Mouse (Mus musculus) megakaryocyte, adult 5-6 weeks (primary cell): ENCODE results near the gene Hadhb. TPM values are rescaled to one million over a fixed set of nuclear protein-coding genes. Genes with fewer than 3 reads are reported as not detected.
A peak's percentile ranks its signal among the peaks of the same experiment; 100 is the strongest.

Experiments
- ATAC-seq: 2 replicates; pipeline ENCODE4 v1.8.0; 2016; ENCODE audit warnings: mild to moderate bottlenecking, inconsistent platforms; ENCODE audit not compliant: poor library complexity, severe bottlenecking
- total RNA-seq, 2 experiments: library from RNA; stranded (forward) in 1 of 2; stranded (reverse) in 1 of 2; fragments of 153-499, 151-499 nt in 1 of 2; fragments of 221-1000, 200-1000 nt in 1 of 2; gene quantifications; 2 replicates each; pipeline versions ENCODE4 v1.2.3 to v1.2.4; 2015 to 2017

The Hadhb gene
- total RNA-seq, 2 experiments from 2014 or later = 44.1 to 56.8 TPM

GRCm38 (mm10) chr5:30127921-30128597 is 27.0 kb upstream of the Hadhb start:
- no peak for ATAC-seq

- no peak for ATAC-seq
Observed at GRCm38 (mm10) chr5:30128680-30129079, 26.4 kb upstream of the Hadhb start.

DNA sequence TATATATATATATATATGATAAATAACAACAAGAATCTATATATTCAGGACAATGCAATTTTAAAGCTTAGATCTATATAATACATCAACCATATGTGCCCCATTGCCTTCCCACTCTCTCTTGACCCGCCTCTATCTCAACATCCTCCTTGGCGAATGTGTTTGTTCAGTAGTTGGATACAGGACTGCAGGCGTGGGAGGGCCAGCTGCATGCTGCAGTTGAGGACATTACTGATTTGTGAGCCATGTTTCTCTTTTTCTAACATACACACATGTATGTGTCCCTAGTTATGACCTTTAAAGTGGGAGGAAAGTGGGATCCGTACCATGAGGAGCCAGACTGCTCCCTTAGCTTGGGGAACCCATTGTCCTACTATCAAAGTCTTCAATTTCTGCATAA is 23.8 kb upstream of the Hadhb start:
- ATAC-seq = no peak

GRCm38 (mm10) chr5:30132173-30132572 is 22.9 kb upstream of the Hadhb start:
- ATAC-seq = peak; percentile 91

- no peak for ATAC-seq
Observed at GRCm38 (mm10) chr5:30135711-30136231, 19.3 kb upstream of the Hadhb start.

DNA sequence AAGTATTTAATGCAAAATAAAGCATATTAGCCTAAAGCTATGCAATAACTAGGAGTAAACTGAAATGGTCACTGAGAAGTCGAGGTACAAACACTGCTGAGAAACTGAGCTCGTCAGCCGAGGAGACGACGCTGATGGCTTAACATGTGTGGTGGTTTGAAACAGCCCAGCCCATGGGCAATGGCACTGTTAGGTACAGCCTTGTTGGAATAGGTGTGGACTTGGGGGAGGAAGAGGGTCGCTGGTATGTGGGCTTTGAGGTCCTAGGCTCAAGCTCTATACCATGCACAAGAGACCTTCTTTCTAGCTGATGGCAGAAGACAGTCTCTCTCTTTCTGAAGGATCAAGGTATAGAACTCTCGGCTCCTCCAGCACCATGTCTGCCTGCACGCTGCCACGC is 17.8 kb upstream of the Hadhb start:
- no peak for ATAC-seq

GRCm38 (mm10) chr5:30138193-30138592 is 16.9 kb upstream of the Hadhb start:
- no peak for ATAC-seq

DNA sequence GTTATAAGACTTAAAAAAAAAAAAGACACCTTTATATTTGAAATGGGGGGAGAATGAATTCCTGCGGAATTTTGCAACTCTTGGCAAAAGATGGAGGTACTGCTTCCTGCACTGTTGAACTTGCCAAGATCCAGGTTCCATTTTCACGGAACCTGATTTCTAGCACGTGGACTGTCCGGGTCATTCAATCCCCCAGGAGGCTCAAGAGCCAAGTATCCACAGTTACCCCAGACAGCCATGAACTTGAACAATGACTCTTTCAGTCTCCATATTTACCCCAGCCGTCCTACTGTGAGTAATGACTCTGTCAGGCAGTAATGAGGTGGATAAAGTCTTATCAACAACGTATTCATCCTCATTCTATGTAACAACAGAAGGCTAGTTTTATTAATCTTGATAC is 8.5 kb upstream of the Hadhb start:
- ATAC-seq = no peak

DNA sequence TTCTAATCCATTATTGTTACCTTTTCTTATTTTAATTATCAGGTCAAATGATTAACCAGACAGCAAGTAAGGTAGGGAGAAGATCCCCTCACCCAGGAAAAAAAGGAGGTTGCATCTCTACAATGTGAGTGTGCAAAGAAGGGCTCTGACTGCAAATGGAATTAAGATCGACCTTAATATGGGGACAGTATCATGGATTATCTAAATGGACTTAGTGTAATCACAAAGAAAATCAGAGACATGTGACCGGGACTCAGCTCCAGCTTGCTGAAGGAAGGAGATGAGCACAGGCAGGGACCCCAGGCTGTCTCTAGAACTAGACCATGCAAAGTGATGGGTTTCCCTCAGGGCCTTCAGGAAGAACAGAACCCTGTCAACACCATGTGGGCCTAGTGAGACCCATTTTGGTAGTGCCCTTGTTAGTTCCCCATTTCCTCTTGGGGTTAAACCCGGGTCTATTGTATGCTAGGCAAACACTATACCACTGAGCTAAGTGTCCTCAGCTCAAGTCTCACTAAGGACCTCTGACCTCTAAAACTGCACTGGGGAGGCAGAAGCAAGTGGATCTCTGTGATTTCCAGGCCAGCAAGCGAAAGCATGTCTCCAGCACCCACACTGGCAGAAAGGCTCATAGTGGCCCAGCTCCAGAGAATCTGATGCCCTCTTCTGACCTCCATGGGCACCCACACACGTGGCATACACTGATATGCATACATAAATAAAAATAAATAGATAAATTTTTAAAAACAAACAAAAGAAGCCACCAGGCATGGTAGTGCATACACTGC is 6.7 kb upstream of the Hadhb start:
- ATAC-seq = 0 out of 2 replicates have a peak, but pooled peaks have one; percentile 30

- ATAC-seq = no peak
Observed at GRCm38 (mm10) chr5:30152007-30152406, 3.0 kb upstream of the Hadhb start.

DNA sequence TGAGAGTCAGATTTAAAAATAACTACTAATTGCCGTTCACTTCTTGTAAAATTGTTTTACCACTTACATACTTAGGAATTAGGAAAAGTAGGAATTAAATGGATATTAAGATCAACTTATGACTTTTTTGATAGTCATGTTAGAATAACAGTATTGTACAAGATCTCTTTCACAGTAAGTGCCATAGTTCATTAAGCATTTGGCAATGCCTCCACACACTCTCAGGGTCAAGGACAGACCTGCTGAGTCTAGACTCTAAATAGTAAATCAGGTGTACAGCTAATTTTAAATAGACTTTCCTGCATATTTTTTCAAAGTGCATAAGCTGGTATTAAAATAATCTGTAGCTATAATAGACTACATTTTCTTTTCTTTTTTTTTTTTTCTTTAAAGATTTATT is 2.6 kb upstream of the Hadhb start:
- ATAC-seq = no peak

DNA sequence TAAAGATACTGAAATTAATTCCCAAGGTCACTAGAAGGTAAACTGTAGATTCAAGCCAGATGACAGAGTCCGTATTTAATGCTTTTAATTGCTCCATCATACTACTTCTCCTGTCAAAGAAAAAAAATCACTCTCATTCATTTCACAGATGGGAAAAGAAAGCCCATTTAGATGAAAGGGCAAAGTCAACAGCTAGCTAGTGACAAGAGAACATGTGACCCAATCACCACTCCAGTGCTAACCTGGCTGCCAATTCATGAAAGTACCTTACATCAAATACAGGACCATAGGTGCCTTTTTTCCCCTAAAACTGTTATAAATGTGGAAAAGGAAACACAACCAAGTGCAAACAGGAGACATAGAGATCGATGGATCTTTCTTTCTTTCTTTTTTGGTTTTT is 1.8 kb upstream of the Hadhb start:
- no peak for ATAC-seq

DNA sequence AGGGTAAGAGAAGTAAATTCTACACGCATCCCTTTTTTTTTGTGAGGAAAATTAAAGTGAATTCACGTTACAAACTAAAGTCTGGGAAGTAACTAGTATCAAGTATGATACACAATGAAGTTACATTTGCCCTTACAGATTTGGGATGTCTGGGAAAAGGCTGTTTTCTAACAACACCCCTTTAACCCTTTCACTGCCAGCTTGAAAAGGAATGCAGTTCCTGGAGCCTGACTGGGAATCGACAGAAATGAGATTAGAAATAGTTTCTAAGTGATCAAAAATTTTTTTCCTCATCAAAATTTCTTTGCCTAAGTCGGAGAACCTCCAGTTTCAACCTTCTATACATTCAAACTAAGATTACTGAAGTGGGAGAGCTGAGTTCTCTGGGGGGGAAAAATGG is 1.0 kb upstream of the Hadhb start:
- no peak for ATAC-seq

DNA sequence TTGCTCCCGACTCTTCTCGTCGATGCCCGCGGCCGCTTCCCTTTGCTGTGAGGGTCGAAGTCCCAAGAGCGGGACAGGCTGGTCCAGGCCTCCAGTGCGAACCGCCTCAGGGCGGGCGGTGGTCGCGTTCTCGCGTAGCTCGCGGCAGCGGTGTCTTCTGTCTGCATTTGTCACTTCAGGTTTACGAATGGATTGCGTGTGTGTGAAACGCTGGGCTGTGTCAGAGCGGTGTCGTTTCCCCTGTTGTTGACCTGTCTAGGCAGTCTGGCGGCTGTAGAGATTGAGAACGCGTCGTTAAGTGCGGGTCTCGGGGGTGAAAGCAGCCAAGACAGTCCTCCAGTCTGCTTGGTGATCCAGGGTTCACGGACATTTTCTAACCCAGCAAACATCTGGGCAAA is 346 bp downstream of the Hadhb start:
- 0 out of 2 replicates have a peak, but pooled peaks have one; percentile 27 for ATAC-seq

DNA sequence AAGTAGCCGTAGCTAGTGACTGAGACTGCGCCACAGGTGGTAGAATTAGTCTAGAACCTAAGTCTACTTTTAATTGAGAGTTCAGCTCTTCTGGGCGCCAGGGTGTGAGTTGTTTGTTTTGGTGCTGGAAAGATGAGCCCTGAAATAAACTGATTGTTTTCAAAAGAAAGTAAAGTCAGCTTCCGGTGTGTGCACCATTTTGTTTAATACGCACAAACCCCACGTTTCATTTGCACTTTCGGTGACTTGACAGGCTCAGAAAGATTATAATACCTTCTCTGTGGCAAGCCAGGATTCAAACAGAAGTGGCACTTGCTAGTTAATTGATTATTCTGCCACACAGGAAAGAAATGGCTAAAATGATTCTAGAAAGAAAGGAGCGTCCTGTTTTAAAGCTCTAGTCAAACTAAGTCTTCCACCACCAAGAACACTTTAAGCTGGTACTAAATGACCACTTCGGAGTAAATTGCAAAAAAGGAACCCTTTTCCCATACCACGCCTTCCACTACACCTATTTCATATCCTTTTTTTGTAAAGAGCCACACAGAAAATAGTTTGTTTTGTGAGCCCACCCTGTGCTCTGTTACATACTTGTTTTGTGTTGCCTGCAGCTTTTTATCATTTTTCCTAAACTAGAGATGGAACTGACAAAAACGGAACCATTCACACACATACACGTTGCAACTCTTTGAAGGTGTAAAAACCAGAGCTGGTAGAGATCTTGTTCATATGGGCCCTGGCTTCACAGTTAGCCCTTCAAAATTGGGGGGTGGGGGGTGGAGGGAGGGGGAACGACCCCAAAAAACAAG is 977 bp downstream of the Hadhb start:
- peak; percentile 12 for ATAC-seq

- no peak for ATAC-seq
Observed at GRCm38 (mm10) chr5:30159601-30160000, 4.6 kb downstream of the Hadhb start.

DNA sequence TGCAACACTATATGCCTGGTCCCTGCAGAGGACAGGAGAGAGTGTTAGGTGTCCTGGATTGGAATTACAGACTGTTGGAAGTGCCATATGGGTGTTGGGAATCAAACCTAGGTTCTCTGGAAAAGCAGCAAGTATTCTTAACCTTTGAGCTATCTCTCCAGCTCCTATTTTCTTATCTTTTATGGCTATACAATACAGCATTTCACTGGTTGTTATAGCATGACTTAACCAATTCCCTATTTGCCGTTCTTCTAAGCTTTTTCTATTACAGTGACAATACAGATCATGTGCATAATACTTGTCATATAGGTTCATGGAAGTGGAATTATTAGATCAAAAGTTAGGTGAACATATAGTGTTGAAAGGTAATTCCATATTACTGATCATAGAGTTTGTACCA is 6.8 kb downstream of the Hadhb start:
- ATAC-seq = no peak

GRCm38 (mm10) chr5:30162339-30162738 is 7.3 kb downstream of the Hadhb start:
- ATAC-seq = no peak

DNA sequence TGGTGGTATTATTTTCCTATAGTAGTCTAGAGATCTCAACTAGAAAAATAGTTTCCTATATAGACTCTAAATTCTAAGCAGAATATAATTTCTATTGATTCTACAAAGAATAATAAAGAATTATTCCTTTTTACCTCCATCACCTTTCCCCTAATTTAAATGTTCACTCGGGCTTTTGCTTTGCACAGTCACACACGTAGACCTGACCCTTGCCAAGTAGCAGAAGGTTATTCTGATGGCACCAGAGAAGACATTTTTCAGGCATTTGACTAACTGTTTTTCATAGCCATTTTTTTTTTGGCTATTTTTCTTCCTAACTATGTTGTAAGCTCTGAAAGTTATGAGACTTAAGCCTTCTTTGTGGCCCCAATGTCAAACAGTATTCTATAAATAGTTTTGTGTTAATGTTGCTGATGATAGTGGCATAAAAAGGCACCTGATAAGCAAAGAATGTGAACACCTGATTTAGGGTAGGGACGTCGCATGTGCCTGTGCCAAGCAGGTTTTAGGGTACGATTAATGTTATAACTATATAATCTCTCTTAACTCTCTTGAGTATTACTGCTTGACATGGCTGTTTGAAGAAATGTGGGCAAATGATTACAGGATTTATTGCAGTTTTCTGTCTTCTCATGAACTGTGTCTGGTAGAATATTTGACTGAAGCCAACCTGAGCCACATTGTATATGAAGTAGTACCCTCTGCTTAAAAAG is 10.3 kb downstream of the Hadhb start:
- no peak for ATAC-seq

DNA sequence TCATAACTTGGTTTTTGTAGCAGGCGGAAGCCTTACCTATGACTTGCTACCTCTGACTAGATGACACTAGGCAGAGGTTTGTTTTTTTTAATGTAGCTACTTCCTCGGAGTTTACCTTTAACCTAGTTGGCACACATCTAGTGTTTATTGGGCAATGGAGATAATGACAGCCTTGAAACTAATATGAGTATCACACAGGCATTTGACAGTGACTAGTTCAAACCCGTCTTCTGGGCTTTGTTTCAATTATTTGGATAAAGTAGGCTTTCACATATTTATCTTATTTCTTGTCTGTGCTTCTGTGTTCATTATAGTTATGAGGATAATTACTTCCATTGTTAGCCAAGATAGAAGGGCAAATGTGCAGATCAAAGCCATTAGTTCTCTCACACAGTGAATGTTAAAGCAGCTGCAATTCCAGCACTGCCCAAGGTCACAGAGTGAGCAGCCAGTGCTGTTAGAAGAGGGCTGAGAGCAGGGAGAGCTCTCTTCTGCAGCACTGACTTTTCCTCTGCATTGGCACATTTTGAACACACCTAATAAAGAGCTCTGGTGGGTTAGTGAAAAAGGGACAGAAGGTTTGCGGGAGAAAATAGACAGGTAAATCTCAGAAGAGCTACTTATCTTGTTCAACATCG is 15.4 kb downstream of the Hadhb start:
- ATAC-seq = no peak
